In genomic region chr5:127339016-127339435, GRCm38 (mm10) we compare ENCODE assay signal across 11 mouse cellular contexts.
DNase-seq lines count a peak whose midpoint lies in the region; ATAC-seq lines count a peak whose summit lies in the region.
"Had no signal": no experiment of that assay in that cellular context is flagged by ENCODE, and none has a peak within 500 bp of the region (broad histone marks: within the 10 kb centered on the region; RNA-seq: fewer than 3 reads in every experiment).

No protein-coding gene starts in this region.

- H3K9ac ChIP-seq in forebrain, embryonic 16.5 days (replicated peaks; ENCODE audit: low read depth, low read length) = no peak overlapping the region
- H3K9ac ChIP-seq: liver, embryonic 13.5 days had no signal

- H3K27ac ChIP-seq in heart, embryonic 10.5 days = peak overlapping the region; percentile 44; the same call in 1 of the 2 replicates
- peak overlapping the region; percentile 21; the same call in 1 of the 2 replicates for H3K27ac ChIP-seq in forebrain, embryonic 16.5 days (ENCODE audit: low read length)
- H3K27ac ChIP-seq: liver, embryonic 13.5 days had no signal

- H3K27me3 ChIP-seq in heart, embryonic 10.5 days (ENCODE audit: insufficient read depth, poor library complexity, severe bottlenecking) = no peaks in the 10 kb centered on the region
- H3K27me3 ChIP-seq in forebrain, embryonic 16.5 days (replicated peaks; ENCODE audit: control insufficient read depth, insufficient read depth, low read length) = no peaks in the 10 kb centered on the region
- H3K27me3 ChIP-seq: liver, embryonic 13.5 days; Patski had no signal

- no peak overlapping the region for H3K4me3 ChIP-seq in heart, embryonic 10.5 days
- H3K4me3 ChIP-seq in forebrain, embryonic 16.5 days (replicated peaks; ENCODE audit: low read length) = no peak overlapping the region
- H3K4me3 ChIP-seq: liver, embryonic 13.5 days had no signal

- WGBS in heart, embryonic 10.5 days = 6% methylated on average over 5 of the region's 5 CpGs
- WGBS in forebrain, embryonic 16.5 days = 3% methylated on average over 5 of the region's 5 CpGs

- no peaks in the 10 kb centered on the region for H3K9me3 ChIP-seq in heart, embryonic 10.5 days
- H3K9me3 ChIP-seq in forebrain, embryonic 16.5 days (ENCODE audit: control insufficient read depth, low read length) = no peaks in the 10 kb centered on the region
- H3K9me3 ChIP-seq: liver, embryonic 13.5 days had no signal

- H3K4me1 ChIP-seq in heart, embryonic 10.5 days = peaks cover 32% of the 10 kb centered on the region
- peaks cover 28% of the 10 kb centered on the region for H3K4me1 ChIP-seq in forebrain, embryonic 16.5 days (replicated peaks; ENCODE audit: control insufficient read depth, insufficient read depth, low read length)
- H3K4me1 ChIP-seq: liver, embryonic 13.5 days had no signal

- H3K36me3 ChIP-seq in heart, embryonic 10.5 days = no peaks in the 10 kb centered on the region; the same call in 1 of the 2 replicates
- no peaks in the 10 kb centered on the region for H3K36me3 ChIP-seq in forebrain, embryonic 16.5 days (ENCODE audit: control insufficient read depth, insufficient read depth)
- H3K36me3 ChIP-seq: liver, embryonic 13.5 days had no signal

- no peak overlapping the region for H3K4me2 ChIP-seq in forebrain, embryonic 16.5 days (ENCODE audit: low read length)
- H3K4me2 ChIP-seq: liver, embryonic 13.5 days had no signal

- ATAC-seq in forebrain, embryonic 16.5 days = peak; percentile 26; the same call in 1 of the 2 replicates
- ATAC-seq: Patski had no signal

- intact Hi-C loops in heart, postnatal 36 days (cut with DNase I) = no loop called here

- no peak for DNase-seq in heart, embryonic 10.5 days (ENCODE audit: low spot score)
- no peak for DNase-seq in heart, postnatal 36 days
- DNase-seq in embryo, embryonic 10 days (ENCODE audit: low spot score) = peak; percentile 59
- DNase-seq in mesoderm, embryonic 11.5 days (ENCODE audit: low read depth, low spot score) = peak; percentile 74
- DNase-seq in urinary bladder, postnatal 14 days (ENCODE audit: low spot score) = no peak
- DNase-seq in spleen, adult 18-20 months = no peak
- DNase-seq in cerebellum, adult 11 months = no peak
- DNase-seq: liver, embryonic 13.5 days; right cerebral cortex, adult 18-20 months had no signal

Comparison
In these comparisons a context has a peak if more than half of its experiments do, and no peak if none do; other contexts are left out.
1. DNase-seq: peak in embryo, embryonic 10 days (single experiment) and mesoderm, embryonic 11.5 days (single experiment); none in heart, embryonic 10.5 days (single experiment), heart, postnatal 36 days (0 of 2), urinary bladder, postnatal 14 days (single experiment), spleen, adult 18-20 months (0 of 2) and cerebellum, adult 11 months (single experiment).